8 mouse cellular contexts compared by ENCODE assay signal in the genomic region with DNA sequence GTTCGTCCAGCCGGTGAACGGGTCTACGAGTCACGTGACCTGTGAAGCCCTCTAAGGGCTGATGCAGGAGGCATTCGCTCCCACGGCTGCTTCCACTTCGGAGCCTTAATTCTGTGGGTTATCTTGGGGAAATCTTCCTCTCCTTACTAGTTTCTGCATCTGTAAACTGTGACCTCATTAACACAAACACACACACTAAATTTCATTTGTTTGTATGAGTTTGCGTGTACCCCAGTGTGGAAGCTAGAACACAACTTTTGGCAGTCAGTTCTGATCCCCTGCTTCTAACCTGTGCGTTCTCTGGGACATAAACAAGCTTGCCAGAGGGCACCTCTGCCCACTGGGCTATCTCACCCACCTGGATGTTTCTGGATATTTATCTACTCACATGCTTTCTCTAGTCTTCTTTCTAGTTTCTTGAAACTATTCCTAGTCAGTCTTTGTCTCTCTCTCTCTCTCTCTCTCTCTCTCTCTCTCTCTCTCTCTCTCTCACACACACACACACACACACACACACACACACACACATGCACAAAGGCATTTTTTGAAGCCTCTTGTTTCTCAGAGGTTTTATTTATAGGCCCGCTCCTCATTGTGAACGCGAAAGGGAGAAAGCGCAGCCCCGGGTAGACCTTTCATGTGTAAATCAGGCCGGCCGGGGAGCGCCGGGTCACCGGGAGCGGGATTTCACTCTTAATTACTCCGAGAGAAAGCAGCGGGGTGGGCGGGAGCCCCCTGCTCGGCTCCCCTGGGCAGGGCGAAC. TPM values are rescaled to one million over a fixed set of nuclear protein-coding genes. Genes with fewer than 3 reads are reported as not detected.
DNase-seq lines count a peak whose midpoint lies in the region; ATAC-seq and TF ChIP-seq lines count a peak whose summit lies in the region.
"Had no signal": no experiment of that assay in that cellular context is flagged by ENCODE, and none has a peak within 500 bp of the region (broad histone marks: within the 10 kb centered on the region; RNA-seq: fewer than 3 reads in every experiment).

No protein-coding gene starts in this region.

- H3K9me3 ChIP-seq in lung, embryonic 15.5 days = no peaks in the 10 kb centered on the region
- no peaks in the 10 kb centered on the region for H3K9me3 ChIP-seq in forebrain, embryonic 14.5 days (replicated peaks; ENCODE audit: control insufficient read depth, low read length)
- H3K9me3 ChIP-seq in stomach, postnatal 0 days (ENCODE audit: control insufficient read depth, low read length) = no peaks in the 10 kb centered on the region

- H3K27ac ChIP-seq in lung, embryonic 15.5 days = no peak overlapping the region
- H3K27ac ChIP-seq in forebrain, embryonic 14.5 days (ENCODE audit: low read depth, low read length) = peak overlapping the region; percentile 67
- H3K27ac ChIP-seq in stomach, postnatal 0 days (replicated peaks) = no peak overlapping the region
- H3K27ac ChIP-seq: liver, embryonic 14.5 days had no signal

- TF ChIP-seq EP300 in stomach, postnatal 0 days (optimal IDR thresholded peaks at IDR 0.05) = no peak

- no peaks in the 10 kb centered on the region for H3K36me3 ChIP-seq in lung, embryonic 15.5 days
- no peaks in the 10 kb centered on the region for H3K36me3 ChIP-seq in forebrain, embryonic 14.5 days (ENCODE audit: control insufficient read depth, insufficient read depth, low read length)
- H3K36me3 ChIP-seq in stomach, postnatal 0 days (ENCODE audit: control insufficient read depth, insufficient read depth, low read length) = no peaks in the 10 kb centered on the region

- peak overlapping the region; percentile 25 for H3K4me3 ChIP-seq in lung, embryonic 15.5 days
- no peak overlapping the region for H3K4me3 ChIP-seq in lung, adult 2 months (replicated peaks; ENCODE audit: extremely low read depth, low read depth, low read length)
- H3K4me3 ChIP-seq in forebrain, embryonic 14.5 days (ENCODE audit: low read depth, low read length) = peak overlapping the region; percentile 8; the same call in 1 of the 2 replicates
- no peak overlapping the region for H3K4me3 ChIP-seq in stomach, postnatal 0 days (ENCODE audit: low read depth, low read length)

- TF ChIP-seq CTCF in lung, adult 2 months (IDR thresholded peaks at IDR 0.05; ENCODE audit: insufficient read depth, low read length) = no peak
- TF ChIP-seq CTCF in stomach, postnatal 0 days (IDR thresholded peaks at IDR 0.05; ENCODE audit: low read depth) = no peak

- H3K4me1 ChIP-seq in lung, embryonic 15.5 days = peaks cover 2% of the 10 kb centered on the region; the same call in 1 of the 2 replicates
- H3K4me1 ChIP-seq in lung, adult 2 months (ENCODE audit: control insufficient read depth, insufficient read depth, low read length) = no peaks in the 10 kb centered on the region
- H3K4me1 ChIP-seq in forebrain, embryonic 14.5 days (ENCODE audit: control insufficient read depth, insufficient read depth, low read length) = 0 out of 2 replicates have a peak, but pooled peaks cover 4% of the 10 kb centered on the region
- H3K4me1 ChIP-seq in stomach, postnatal 0 days (replicated peaks; ENCODE audit: control insufficient read depth, insufficient read depth) = no peaks in the 10 kb centered on the region

- peak overlapping the region; percentile 52 for H3K4me2 ChIP-seq in lung, embryonic 15.5 days
- peak overlapping the region; percentile 41 for H3K4me2 ChIP-seq in forebrain, embryonic 14.5 days (ENCODE audit: low read length)
- peak overlapping the region; percentile 28; the same call in 1 of the 2 replicates for H3K4me2 ChIP-seq in stomach, postnatal 0 days (replicated peaks; ENCODE audit: low read depth)

- H3K9ac ChIP-seq in lung, embryonic 15.5 days = no peak overlapping the region
- H3K9ac ChIP-seq in forebrain, embryonic 14.5 days (ENCODE audit: low read length) = peak overlapping the region; percentile 45; the same call in 1 of the 2 replicates
- H3K9ac ChIP-seq in stomach, postnatal 0 days (ENCODE audit: low read length) = 0 out of 2 replicates have a peak overlapping the region, but pooled peaks have one; percentile 2
- H3K9ac ChIP-seq: liver, embryonic 14.5 days had no signal

- 28% methylated on average over 26 of the region's 26 CpGs for WGBS in lung, embryonic 15.5 days
- 31% methylated on average over 26 of the region's 26 CpGs for WGBS in lung, adult 2 months
- WGBS in forebrain, embryonic 14.5 days = 3% methylated on average over 26 of the region's 26 CpGs
- WGBS in stomach, postnatal 0 days = 32% methylated on average over 26 of the region's 26 CpGs

- no peak for DNase-seq in lung, adult 2 months
- DNase-seq in forebrain, embryonic 14.5 days (ENCODE audit: low spot score) = peak; percentile 93
- DNase-seq in mesoderm, embryonic 11.5 days (ENCODE audit: low read depth, low spot score) = peak; percentile 86
- DNase-seq in stomach, postnatal 0 days (ENCODE audit: low spot score) = no peak
- DNase-seq in spleen, postnatal 14 days (ENCODE audit: low spot score in 2 of 2) = no peak
- no peak for DNase-seq in adrenal gland, postnatal 10 days

- ATAC-seq in lung, embryonic 15.5 days (ENCODE audit: borderline replicate concordance, extremely low read depth, low FRiP score, low TSS enrichment) = no peak
- peak; percentile 95 for ATAC-seq in forebrain, embryonic 14.5 days
- no peak for ATAC-seq in stomach, postnatal 0 days (ENCODE audit: low FRiP score, low TSS enrichment)

- no peak for TF ChIP-seq POLR2A in lung, adult 2 months (IDR thresholded peaks at IDR 0.05; ENCODE audit: borderline replicate concordance, extremely low read depth, low read depth, low read length)

- peaks cover 14% of the 10 kb centered on the region; the same call in 1 of the 2 replicates for H3K27me3 ChIP-seq in lung, embryonic 15.5 days
- no peaks in the 10 kb centered on the region for H3K27me3 ChIP-seq in forebrain, embryonic 14.5 days (replicated peaks; ENCODE audit: control insufficient read depth, insufficient read depth, low read length)
- no peaks in the 10 kb centered on the region for H3K27me3 ChIP-seq in stomach, postnatal 0 days (ENCODE audit: control insufficient read depth, insufficient read depth, low read length)

RNA-seq across cellular contexts. Expression of a gene that starts 24.8 kb away (rescaled TPM):
- 891 and 915 TPM in 2 replicates for polyA plus RNA-seq in lung, embryonic 15.5 days (2015; fragmentation: Nextera tagmentation; extraction: Ambion mirVana)
- polyA plus RNA-seq in lung, adult 2 months (2012; rRNA removed) = 2,050 and 2,118 TPM in 2 replicates
- 1,083 and 1,200 TPM in 2 replicates for polyA plus RNA-seq in forebrain, embryonic 14.5 days (2014; fragmentation: Nextera tagmentation; extraction: Ambion mirVana)
- polyA plus RNA-seq in stomach, postnatal 0 days (2015; fragmentation: Nextera tagmentation; extraction: Ambion mirVana) = 1,431 and 1,574 TPM in 2 replicates
- total RNA-seq in adrenal gland, postnatal 10 days (2021) = 1,000 to 10,000 TPM; 1,718 to 1,856 TPM

RNA-seq across cellular contexts. Expression of a gene that starts 32.6 kb away (rescaled TPM):
- 65.4 and 66.0 TPM in 2 replicates for polyA plus RNA-seq in lung, embryonic 15.5 days (2015; fragmentation: Nextera tagmentation; extraction: Ambion mirVana)
- 9.2 and 10.8 TPM in 2 replicates for polyA plus RNA-seq in lung, adult 2 months (2012; rRNA removed)
- polyA plus RNA-seq in forebrain, embryonic 14.5 days (2014; fragmentation: Nextera tagmentation; extraction: Ambion mirVana) = 56.4 and 57.6 TPM in 2 replicates
- 63.3 and 65.4 TPM in 2 replicates for polyA plus RNA-seq in stomach, postnatal 0 days (2015; fragmentation: Nextera tagmentation; extraction: Ambion mirVana)
- 10 to 100 TPM; 28.5 to 30.1 TPM for total RNA-seq in adrenal gland, postnatal 10 days (2021)

RNA-seq across cellular contexts. Expression of a gene that starts 32.6 kb away (rescaled TPM):
- 20.7 and 24.2 TPM in 2 replicates for polyA plus RNA-seq in lung, embryonic 15.5 days (2015; fragmentation: Nextera tagmentation; extraction: Ambion mirVana)
- polyA plus RNA-seq in lung, adult 2 months (2012; rRNA removed) = 11.3 and 12.0 TPM in 2 replicates
- 30.1 and 32.9 TPM in 2 replicates for polyA plus RNA-seq in forebrain, embryonic 14.5 days (2014; fragmentation: Nextera tagmentation; extraction: Ambion mirVana)
- polyA plus RNA-seq in stomach, postnatal 0 days (2015; fragmentation: Nextera tagmentation; extraction: Ambion mirVana) = 12.9 and 14.7 TPM in 2 replicates
- total RNA-seq in adrenal gland, postnatal 10 days (2021) = 10 to 100 TPM; 19.1 to 20.1 TPM

RNA-seq across cellular contexts. Expression of a gene that starts 46.6 kb away (rescaled TPM):
- 262 and 286 TPM in 2 replicates for polyA plus RNA-seq in lung, embryonic 15.5 days (2015; fragmentation: Nextera tagmentation; extraction: Ambion mirVana)
- 46.0 and 49.0 TPM in 2 replicates for polyA plus RNA-seq in lung, adult 2 months (2012; rRNA removed)
- polyA plus RNA-seq in forebrain, embryonic 14.5 days (2014; fragmentation: Nextera tagmentation; extraction: Ambion mirVana) = 165 and 169 TPM in 2 replicates
- 121 and 129 TPM in 2 replicates for polyA plus RNA-seq in stomach, postnatal 0 days (2015; fragmentation: Nextera tagmentation; extraction: Ambion mirVana)
- 10 to 100 TPM; 67.1 to 70.7 TPM for total RNA-seq in adrenal gland, postnatal 10 days (2021)

RNA-seq across cellular contexts. Expression of a gene that starts 55.8 kb away (rescaled TPM):
- polyA plus RNA-seq in lung, embryonic 15.5 days (2015; fragmentation: Nextera tagmentation; extraction: Ambion mirVana) = 9.4 and 9.7 TPM in 2 replicates
- polyA plus RNA-seq in lung, adult 2 months (2012; rRNA removed) = 0.91 and 1.9 TPM in 2 replicates
- 63.3 and 69.4 TPM in 2 replicates for polyA plus RNA-seq in forebrain, embryonic 14.5 days (2014; fragmentation: Nextera tagmentation; extraction: Ambion mirVana)
- polyA plus RNA-seq in stomach, postnatal 0 days (2015; fragmentation: Nextera tagmentation; extraction: Ambion mirVana) = 3.2 and 3.6 TPM in 2 replicates
- 10 to 100 TPM; 15.9 to 16.2 TPM for total RNA-seq in adrenal gland, postnatal 10 days (2021)

Comparison
In these comparisons a context has a peak if more than half of its experiments do, and no peak if none do; other contexts are left out.
1. H3K4me3 ChIP-seq: peak in lung, embryonic 15.5 days (single experiment) and forebrain, embryonic 14.5 days (single experiment); none in lung, adult 2 months (single experiment) and stomach, postnatal 0 days (single experiment).
2. DNase-seq: peak in forebrain, embryonic 14.5 days (single experiment) and mesoderm, embryonic 11.5 days (single experiment); none in lung, adult 2 months (single experiment), stomach, postnatal 0 days (single experiment), spleen, postnatal 14 days (0 of 2) and adrenal gland, postnatal 10 days (single experiment).
3. Peak in every context shown above with its lines, with median percentiles within 50 percentile points of each other: H3K4me2 ChIP-seq.